Mouse (Mus musculus) kidney, adult 11 months (tissue): Measurements from ENCODE around the gene Vhl.
"Not testable (repeated sequence)": the region's sequence is repeated elsewhere in the genome, so short reads cannot be mapped to it uniquely, and the experiment has no call there.

Experiments
- DNase-seq: peaks from one replicate; pipeline ENCODE4 v3.0.0; 2022

The Vhl gene

GRCm38 (mm10) chr6:113661353-113662241, 37.8 kb downstream of the Vhl start:
- DNase-seq = peak; percentile 83

GRCm38 (mm10) chr6:113662964-113663700, 39.4 kb downstream of the Vhl start:
- DNase-seq = no peak

GRCm38 (mm10) chr6:113664305-113664704, 40.5 kb downstream of the Vhl start:
- DNase-seq = no peak

- DNase-seq = no peak
These were observed 43.9 kb downstream of the Vhl start for GRCm38 (mm10) chr6:113667611-113668122.

GRCm38 (mm10) chr6:113668287-113669154, 44.8 kb downstream of the Vhl start:
- DNase-seq = no peak

- DNase-seq = no peak
These were observed 46.1 kb downstream of the Vhl start for GRCm38 (mm10) chr6:113669821-113670220.

GRCm38 (mm10) chr6:113672029-113672428, 48.3 kb downstream of the Vhl start:
- DNase-seq = not testable (repeated sequence)

- no peak for DNase-seq
These were observed 49.2 kb downstream of the Vhl start for GRCm38 (mm10) chr6:113672989-113673388.

- no peak for DNase-seq
These were observed 51.5 kb downstream of the Vhl start for GRCm38 (mm10) chr6:113675234-113675633.

- no peak for DNase-seq
These were observed 52.2 kb downstream of the Vhl start for GRCm38 (mm10) chr6:113675991-113676390.

GRCm38 (mm10) chr6:113677070-113677734, 53.4 kb downstream of the Vhl start:
- peak; percentile 71 for DNase-seq

- no peak for DNase-seq
These were observed 54.7 kb downstream of the Vhl start for GRCm38 (mm10) chr6:113678246-113679012.

GRCm38 (mm10) chr6:113679993-113680566, 56.3 kb downstream of the Vhl start:
- DNase-seq = no peak
